Mouse (Mus musculus): ENCODE measurements at regions not wholly inside any gene's neighbourhood (a gene's known extent, or its start where the extent isn't known, plus 50 kb on each side); places are given as distances from the start of the nearest gene placed in this dataset.
A peak's percentile ranks its signal among the peaks of the same experiment; 100 is the strongest.

GRCm38 (mm10) chr3:51111241-51111640 lies 113.0 kb upstream of the Noct start:
- TF ChIP-seq CTCF (IDR thresholded peaks at IDR 0.05; ENCODE audit: extremely low read depth, insufficient read depth, low read length) (no peak), POLR2A (IDR thresholded peaks at IDR 0.05; ENCODE audit: extremely low read depth, insufficient read depth, low read length) (no peak)
- H3K4me1 ChIP-seq (ENCODE audit: control insufficient read depth, insufficient read depth, low read length) = no peaks in the 10 kb centered on the region; the same call in 1 of the 2 replicates
- no peak overlapping the region for H3K27ac ChIP-seq (ENCODE audit: insufficient read depth, low read length)
- no peak overlapping the region for H3K4me3 ChIP-seq (ENCODE audit: insufficient read depth, low read length)

GRCm38 (mm10) chr3:51112351-51112750 lies 111.9 kb upstream of the Noct start:
- Histone ChIP-seq H3K4me1 (ENCODE audit: control insufficient read depth, insufficient read depth, low read length) (no peaks in the 10 kb centered on the region; the same call in 1 of the 2 replicates), H3K4me3 (ENCODE audit: insufficient read depth, low read length) (no peak overlapping the region), H3K27ac (ENCODE audit: insufficient read depth, low read length) (no peak overlapping the region)
- TF ChIP-seq POLR2A (IDR thresholded peaks at IDR 0.05; ENCODE audit: extremely low read depth, insufficient read depth, low read length) = no peak
- TF ChIP-seq CTCF (IDR thresholded peaks at IDR 0.05; ENCODE audit: extremely low read depth, insufficient read depth, low read length) = no peak

DNA sequence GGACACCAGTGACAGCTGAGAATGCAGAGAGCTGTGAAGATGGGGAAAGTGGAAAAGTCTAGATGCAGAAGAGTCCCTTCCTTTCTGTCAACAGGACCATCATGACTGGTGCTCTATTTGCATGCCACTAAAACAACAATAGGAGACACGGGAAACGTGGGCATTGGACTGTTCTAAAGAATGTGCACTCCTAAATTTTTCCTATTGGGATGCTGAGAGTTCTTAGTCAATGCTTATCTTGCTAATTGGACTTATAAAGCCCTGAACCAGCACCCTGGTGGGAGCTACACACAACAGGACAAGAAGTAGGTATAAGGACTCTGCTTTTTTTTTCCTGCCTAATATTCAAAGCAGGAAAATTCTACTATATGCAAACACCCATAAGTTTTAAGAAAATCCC lies 108.3 kb upstream of the Noct start:
- TF ChIP-seq CTCF (IDR thresholded peaks at IDR 0.05; ENCODE audit: extremely low read depth, insufficient read depth, low read length) (no peak), POLR2A (IDR thresholded peaks at IDR 0.05; ENCODE audit: extremely low read depth, insufficient read depth, low read length) (no peak)
- no peaks in the 10 kb centered on the region for H3K4me1 ChIP-seq (ENCODE audit: control insufficient read depth, insufficient read depth, low read length)
- H3K27ac ChIP-seq (ENCODE audit: insufficient read depth, low read length) = no peak overlapping the region
- H3K4me3 ChIP-seq (ENCODE audit: insufficient read depth, low read length) = no peak overlapping the region

DNA sequence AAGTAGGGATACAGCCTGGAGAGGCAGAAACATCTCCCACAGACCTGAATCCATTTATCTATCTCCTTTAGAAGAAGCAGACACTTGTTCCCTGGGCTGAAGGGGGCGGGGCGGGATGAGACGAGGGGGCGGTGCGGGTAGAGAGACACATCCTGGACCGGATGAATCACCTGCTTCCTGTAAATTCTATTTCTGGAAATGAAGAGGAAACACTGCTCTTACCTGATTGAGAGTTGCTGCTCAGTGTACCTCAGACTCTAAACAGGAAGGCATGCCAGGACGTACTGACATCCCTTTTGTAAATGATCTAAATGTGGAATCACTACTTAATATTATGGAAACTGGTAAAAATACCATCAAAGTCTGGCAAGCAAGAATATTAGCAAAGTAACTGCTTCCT lies 105.5 kb upstream of the Noct start:
- H3K4me3 ChIP-seq (ENCODE audit: insufficient read depth, low read length) = no peak overlapping the region
- no peak overlapping the region for H3K27ac ChIP-seq (ENCODE audit: insufficient read depth, low read length)
- TF ChIP-seq CTCF (IDR thresholded peaks at IDR 0.05; ENCODE audit: extremely low read depth, insufficient read depth, low read length) = no peak
- no peak for TF ChIP-seq POLR2A (IDR thresholded peaks at IDR 0.05; ENCODE audit: extremely low read depth, insufficient read depth, low read length)
- peaks cover 1% of the 10 kb centered on the region; the same call in 1 of the 2 replicates for H3K4me1 ChIP-seq (ENCODE audit: control insufficient read depth, insufficient read depth, low read length)

DNA sequence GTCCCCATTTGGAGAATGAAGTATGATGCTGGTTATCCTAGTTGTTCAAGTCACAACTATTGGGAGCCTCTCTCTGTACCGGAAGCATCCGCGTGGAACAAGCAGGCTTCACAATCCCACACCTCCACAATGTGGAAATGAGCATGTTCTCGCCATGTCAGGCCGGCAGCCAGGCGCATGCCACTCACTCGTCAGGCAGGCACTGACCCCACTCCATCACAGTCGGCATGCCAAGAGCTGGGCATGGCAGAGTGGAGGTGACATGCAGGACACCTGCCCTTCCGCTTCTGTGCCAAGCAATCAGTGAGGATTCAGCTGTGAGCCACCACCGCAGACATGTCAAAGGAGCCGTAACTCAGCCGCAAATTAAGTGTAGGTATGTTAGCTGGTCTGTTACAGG lies 103.7 kb upstream of the Noct start:
- no peak for TF ChIP-seq CTCF (IDR thresholded peaks at IDR 0.05; ENCODE audit: extremely low read depth, insufficient read depth, low read length)
- no peak for TF ChIP-seq POLR2A (IDR thresholded peaks at IDR 0.05; ENCODE audit: extremely low read depth, insufficient read depth, low read length)
- Histone ChIP-seq H3K4me3 (ENCODE audit: insufficient read depth, low read length) (no peak overlapping the region), H3K4me1 (ENCODE audit: control insufficient read depth, insufficient read depth, low read length) (peaks cover 1% of the 10 kb centered on the region; the same call in 1 of the 2 replicates), H3K27ac (ENCODE audit: insufficient read depth, low read length) (no peak overlapping the region)

- Histone ChIP-seq H3K4me3 (ENCODE audit: insufficient read depth, low read length) (no peak overlapping the region), H3K27ac (ENCODE audit: insufficient read depth, low read length) (no peak overlapping the region), H3K4me1 (ENCODE audit: control insufficient read depth, insufficient read depth, low read length) (peaks cover 6% of the 10 kb centered on the region; the same call in 1 of the 2 replicates)
- TF ChIP-seq CTCF (IDR thresholded peaks at IDR 0.05; ENCODE audit: extremely low read depth, insufficient read depth, low read length) (peak; percentile 66), POLR2A (IDR thresholded peaks at IDR 0.05; ENCODE audit: extremely low read depth, insufficient read depth, low read length) (no peak)
Observed at GRCm38 (mm10) chr3:51121703-51122540, 102.3 kb upstream of the Noct start.

DNA sequence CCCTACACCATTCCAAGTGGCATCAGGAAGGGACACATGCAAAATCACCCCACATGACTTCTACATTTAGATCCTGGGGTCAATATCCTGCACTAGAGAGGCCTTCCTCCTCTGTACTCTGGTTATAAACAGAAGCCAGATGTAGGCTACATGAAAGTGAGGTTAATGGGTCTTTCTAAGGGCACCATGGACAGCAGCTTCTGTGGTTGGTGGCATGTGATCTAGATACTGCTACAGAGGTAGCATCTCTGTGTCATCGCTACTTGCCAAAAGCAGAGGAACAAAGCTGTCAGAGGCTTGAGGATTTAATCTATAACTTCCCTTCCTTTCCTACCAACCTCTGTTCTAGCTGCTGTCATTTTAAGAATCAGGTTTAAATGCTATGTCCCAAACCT lies 101.7 kb upstream of the Noct start:
- Histone ChIP-seq H3K4me3 (ENCODE audit: insufficient read depth, low read length) (no peak overlapping the region), H3K4me1 (ENCODE audit: control insufficient read depth, insufficient read depth, low read length) (peaks cover 6% of the 10 kb centered on the region; the same call in 1 of the 2 replicates), H3K27ac (ENCODE audit: insufficient read depth, low read length) (no peak overlapping the region)
- TF ChIP-seq POLR2A (IDR thresholded peaks at IDR 0.05; ENCODE audit: extremely low read depth, insufficient read depth, low read length) (no peak), CTCF (IDR thresholded peaks at IDR 0.05; ENCODE audit: extremely low read depth, insufficient read depth, low read length) (no peak)

- Histone ChIP-seq H3K4me3 (ENCODE audit: insufficient read depth, low read length) (no peak overlapping the region), H3K27ac (ENCODE audit: insufficient read depth, low read length) (no peak overlapping the region), H3K4me1 (ENCODE audit: control insufficient read depth, insufficient read depth, low read length) (peaks cover 5% of the 10 kb centered on the region)
- TF ChIP-seq CTCF (IDR thresholded peaks at IDR 0.05; ENCODE audit: extremely low read depth, insufficient read depth, low read length) (no peak), POLR2A (IDR thresholded peaks at IDR 0.05; ENCODE audit: extremely low read depth, insufficient read depth, low read length) (no peak)
Observed at GRCm38 (mm10) chr3:51127875-51128274, 96.4 kb upstream of the Noct start.

DNA sequence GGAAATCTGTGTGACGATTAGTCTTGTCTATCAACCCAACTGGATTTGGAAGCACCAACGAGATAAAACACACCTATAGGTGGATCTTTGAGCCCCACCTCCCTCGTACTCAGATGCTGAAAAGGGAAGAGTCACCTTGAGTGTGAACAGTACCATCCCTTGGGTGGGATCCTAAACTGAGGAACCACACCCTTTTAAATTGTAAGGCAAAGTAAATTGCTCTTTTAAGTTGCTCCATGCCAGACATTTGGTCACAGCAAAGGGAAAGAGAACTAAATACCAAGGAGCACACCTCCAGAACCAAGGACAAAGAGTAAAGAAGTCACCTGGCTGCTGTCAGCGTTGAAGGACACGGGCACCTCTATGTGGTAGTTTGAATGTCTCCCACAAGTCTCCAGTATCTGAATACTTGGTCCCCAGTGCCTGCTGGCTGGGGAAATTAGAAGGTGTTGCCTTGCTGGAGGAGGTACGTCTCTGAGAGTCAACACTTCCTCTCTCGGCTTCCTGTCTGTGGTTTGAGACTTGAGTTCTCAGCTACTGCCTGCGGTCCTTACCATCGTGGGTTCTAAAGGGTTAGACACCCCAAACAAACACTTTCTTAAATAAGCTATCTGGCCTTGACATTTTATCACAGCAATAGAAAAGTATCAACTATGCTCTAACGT lies 95.6 kb upstream of the Noct start:
- H3K4me1 ChIP-seq (ENCODE audit: control insufficient read depth, insufficient read depth, low read length) = peaks cover 5% of the 10 kb centered on the region
- TF ChIP-seq POLR2A (IDR thresholded peaks at IDR 0.05; ENCODE audit: extremely low read depth, insufficient read depth, low read length) (no peak), CTCF (IDR thresholded peaks at IDR 0.05; ENCODE audit: extremely low read depth, insufficient read depth, low read length) (no peak)
- H3K27ac ChIP-seq (ENCODE audit: insufficient read depth, low read length) = no peak overlapping the region

GRCm38 (mm10) chr3:51130709-51131108 lies 93.5 kb upstream of the Noct start:
- H3K4me3 ChIP-seq (ENCODE audit: insufficient read depth, low read length) = no peak overlapping the region
- TF ChIP-seq POLR2A (IDR thresholded peaks at IDR 0.05; ENCODE audit: extremely low read depth, insufficient read depth, low read length) (no peak), CTCF (IDR thresholded peaks at IDR 0.05; ENCODE audit: extremely low read depth, insufficient read depth, low read length) (no peak)
- peaks cover 5% of the 10 kb centered on the region for H3K4me1 ChIP-seq (ENCODE audit: control insufficient read depth, insufficient read depth, low read length)
- H3K27ac ChIP-seq (ENCODE audit: insufficient read depth, low read length) = no peak overlapping the region

More for the DNA sequence above, 95.6 kb upstream of the Noct start:
- H3K4me3 ChIP-seq (ENCODE audit: insufficient read depth, low read length) = no peak overlapping the region

Data from cortical plate, adult 2 months (tissue).